Comparison of ENCODE assay signal across 9 mouse cellular contexts in the genomic region with DNA sequence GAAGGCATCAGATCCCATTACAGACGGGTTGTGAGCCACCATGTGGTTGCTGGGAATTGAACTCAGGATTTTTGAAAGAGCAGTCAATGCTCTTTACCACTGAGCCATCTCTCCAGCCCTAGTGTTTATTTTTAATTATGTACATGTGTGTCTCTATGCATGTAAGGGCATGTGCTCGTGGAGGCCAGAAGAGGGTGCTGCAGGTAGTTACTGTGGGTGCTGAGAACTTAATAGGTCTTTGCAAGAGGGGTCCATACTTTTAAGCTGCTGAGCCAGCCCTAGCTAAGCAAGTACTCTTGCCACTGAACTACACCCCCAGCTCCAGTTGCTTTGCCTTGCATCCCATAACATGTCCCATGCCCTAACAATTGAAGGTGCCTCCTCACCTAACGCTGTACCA. TPM values are rescaled to one million over a fixed set of nuclear protein-coding genes. Genes with fewer than 3 reads are reported as not detected.
DNase-seq lines count a peak whose midpoint lies in the region; ATAC-seq lines count a peak whose summit lies in the region.
"Had no signal": no experiment of that assay in that cellular context is flagged by ENCODE, and none has a peak within 500 bp of the region (broad histone marks: within the 10 kb centered on the region; RNA-seq: fewer than 3 reads in every experiment).

No protein-coding gene starts in this region.

- 64% methylated on average over 3 of the region's 3 CpGs for WGBS in liver, embryonic 13.5 days (ENCODE audit: insufficient replicate concordance)

- no peaks in the 10 kb centered on the region for H3K9me3 ChIP-seq in erythroblast, embryonic 14.5 days (ENCODE audit: control insufficient read depth, low read length)
- no peaks in the 10 kb centered on the region for H3K9me3 ChIP-seq in liver, embryonic 13.5 days (replicated peaks)

- H3K36me3 ChIP-seq in erythroblast, embryonic 14.5 days (ENCODE audit: control insufficient read depth): peaks cover 64% of the 10 kb centered on the region
- peaks cover 72% of the 10 kb centered on the region for H3K36me3 ChIP-seq in liver, embryonic 13.5 days

- H3K27me3 ChIP-seq in erythroblast, embryonic 14.5 days (ENCODE audit: control insufficient read depth): no peaks in the 10 kb centered on the region
- H3K27me3 ChIP-seq in liver, embryonic 13.5 days: no peaks in the 10 kb centered on the region

- peak overlapping the region; percentile 95 for H3K27ac ChIP-seq in liver, embryonic 13.5 days

- H3K4me1 ChIP-seq in erythroblast, embryonic 14.5 days (ENCODE audit: control insufficient read depth): peaks cover 29% of the 10 kb centered on the region
- peaks cover 21% of the 10 kb centered on the region for H3K4me1 ChIP-seq in liver, embryonic 13.5 days (replicated peaks)

- peak overlapping the region; percentile 91 for H3K9ac ChIP-seq in liver, embryonic 13.5 days

- ATAC-seq in erythroblast, adult 5-6 weeks (replicated peaks; ENCODE audit: low FRiP score, poor library complexity, severe bottlenecking): no peak
- ATAC-seq in liver, embryonic 13.5 days (ENCODE audit: low read depth): no peak

- peak; percentile 28 for DNase-seq in thymus, postnatal 0 days (ENCODE audit: low spot score)
- no peak for DNase-seq in thymus, adult 18-20 months
- DNase-seq in liver, embryonic 13.5 days: no peak
- no peak for DNase-seq in adrenal gland, postnatal 10 days
- DNase-seq in thymus, postnatal 14 days: no peak
- no peak for DNase-seq in layer of hippocampus, postnatal 14 days (ENCODE audit: low spot score in 2 of 2)
- DNase-seq: heart, postnatal 4 days had no signal

- H3K4me2 ChIP-seq in liver, embryonic 13.5 days: peak overlapping the region; percentile 100

- peak overlapping the region; percentile 66 for H3K4me3 ChIP-seq in erythroblast, embryonic 14.5 days (replicated peaks)
- H3K4me3 ChIP-seq in liver, embryonic 13.5 days (replicated peaks): peak overlapping the region; percentile 88

RNA-seq across cellular contexts. Expression of a gene that starts 1.3 kb away (rescaled TPM):
- polyA plus RNA-seq in erythroblast, embryonic 14.5 days (2012): 2.2 and 2.5 TPM in 2 replicates
- total RNA-seq in erythroblast, adult 5-6 weeks (2015; ENCODE audit: low replicate concordance): 2.3 and 2.5 TPM in 2 replicates
- total RNA-seq in erythroblast, adult 5-6 weeks (2017; ENCODE audit: low replicate concordance): 1.8 and 4.7 TPM in 2 replicates
- polyA plus RNA-seq in thymus, postnatal 0 days (2015; fragmentation: Nextera tagmentation; extraction: Ambion mirVana): 80.0 and 85.4 TPM in 2 replicates
- polyA plus RNA-seq in liver, embryonic 13.5 days (2015; fragmentation: Nextera tagmentation; extraction: Ambion mirVana): 41.2 and 48.4 TPM in 2 replicates
- total RNA-seq in adrenal gland, postnatal 10 days (2021): 10 to 100 TPM; 28.0 to 34.4 TPM
- 10 to 100 TPM; 24.7 to 28.7 TPM for total RNA-seq in layer of hippocampus, postnatal 14 days (2021)

RNA-seq across cellular contexts. Expression of a gene that starts 6.3 kb away (rescaled TPM):
- polyA plus RNA-seq in erythroblast, embryonic 14.5 days (2012): 43.2 and 62.9 TPM in 2 replicates
- 53.7 and 79.2 TPM in 2 replicates for total RNA-seq in erythroblast, adult 5-6 weeks (2015; ENCODE audit: low replicate concordance)
- 25.5 and 34.4 TPM in 2 replicates for total RNA-seq in erythroblast, adult 5-6 weeks (2017; ENCODE audit: low replicate concordance)
- polyA plus RNA-seq in thymus, postnatal 0 days (2015; fragmentation: Nextera tagmentation; extraction: Ambion mirVana): 403 and 424 TPM in 2 replicates
- 229 and 245 TPM in 2 replicates for polyA plus RNA-seq in liver, embryonic 13.5 days (2015; fragmentation: Nextera tagmentation; extraction: Ambion mirVana)
- total RNA-seq in adrenal gland, postnatal 10 days (2021): 100 to 1,000 TPM; 210 to 233 TPM
- total RNA-seq in layer of hippocampus, postnatal 14 days (2021): 100 to 1,000 TPM; 147 to 156 TPM

RNA-seq across cellular contexts. Expression of a gene that starts 14.3 kb away (rescaled TPM):
- polyA plus RNA-seq in erythroblast, embryonic 14.5 days (2012): 0.59 and 1.8 TPM in 2 replicates
- total RNA-seq in erythroblast, adult 5-6 weeks (2015; ENCODE audit: low replicate concordance): 4.0 and 22.1 TPM in 2 replicates
- total RNA-seq in erythroblast, adult 5-6 weeks (2017; ENCODE audit: low replicate concordance): 3.3 and 3.5 TPM in 2 replicates
- polyA plus RNA-seq in thymus, postnatal 0 days (2015; fragmentation: Nextera tagmentation; extraction: Ambion mirVana): 19.7 and 24.5 TPM in 2 replicates
- polyA plus RNA-seq in liver, embryonic 13.5 days (2015; fragmentation: Nextera tagmentation; extraction: Ambion mirVana): 8.8 and 9.1 TPM in 2 replicates
- total RNA-seq in adrenal gland, postnatal 10 days (2021): 10 to 100 TPM; 14.2 to 16.5 TPM
- total RNA-seq in layer of hippocampus, postnatal 14 days (2021): 10 to 100 TPM; 20.4 to 21.4 TPM

RNA-seq across cellular contexts. Expression of a gene that starts 19.0 kb away (rescaled TPM):
- polyA plus RNA-seq in erythroblast, embryonic 14.5 days (2012): 0.44 and 0.65 TPM in 2 replicates
- total RNA-seq in erythroblast, adult 5-6 weeks (2015; ENCODE audit: low replicate concordance): 3.1 and 3.5 TPM in 2 replicates
- total RNA-seq in erythroblast, adult 5-6 weeks (2017; ENCODE audit: low replicate concordance): 6.3 and 7.4 TPM in 2 replicates
- polyA plus RNA-seq in thymus, postnatal 0 days (2015; fragmentation: Nextera tagmentation; extraction: Ambion mirVana): 12.7 and 13.2 TPM in 2 replicates
- 2.1 and 2.2 TPM in 2 replicates for polyA plus RNA-seq in liver, embryonic 13.5 days (2015; fragmentation: Nextera tagmentation; extraction: Ambion mirVana)
- 10 to 100 TPM; 22.7 to 26.3 TPM for total RNA-seq in adrenal gland, postnatal 10 days (2021)
- total RNA-seq in layer of hippocampus, postnatal 14 days (2021): 10 to 100 TPM; 17.2 to 18.8 TPM

Comparison
In these comparisons a context has a peak if more than half of its experiments do, and no peak if none do; other contexts are left out.
1. RNA of a gene that starts 1.3 kb away (total RNA-seq): 28.0 to 34.4 TPM in adrenal gland, postnatal 10 days and 24.7 to 28.7 TPM in layer of hippocampus, postnatal 14 days; 1.8 to 4.7 TPM in erythroblast, adult 5-6 weeks; every median in the first group is over 4 times any median in the second.